10 mouse cellular contexts compared by ENCODE assay signal in the genomic region with DNA sequence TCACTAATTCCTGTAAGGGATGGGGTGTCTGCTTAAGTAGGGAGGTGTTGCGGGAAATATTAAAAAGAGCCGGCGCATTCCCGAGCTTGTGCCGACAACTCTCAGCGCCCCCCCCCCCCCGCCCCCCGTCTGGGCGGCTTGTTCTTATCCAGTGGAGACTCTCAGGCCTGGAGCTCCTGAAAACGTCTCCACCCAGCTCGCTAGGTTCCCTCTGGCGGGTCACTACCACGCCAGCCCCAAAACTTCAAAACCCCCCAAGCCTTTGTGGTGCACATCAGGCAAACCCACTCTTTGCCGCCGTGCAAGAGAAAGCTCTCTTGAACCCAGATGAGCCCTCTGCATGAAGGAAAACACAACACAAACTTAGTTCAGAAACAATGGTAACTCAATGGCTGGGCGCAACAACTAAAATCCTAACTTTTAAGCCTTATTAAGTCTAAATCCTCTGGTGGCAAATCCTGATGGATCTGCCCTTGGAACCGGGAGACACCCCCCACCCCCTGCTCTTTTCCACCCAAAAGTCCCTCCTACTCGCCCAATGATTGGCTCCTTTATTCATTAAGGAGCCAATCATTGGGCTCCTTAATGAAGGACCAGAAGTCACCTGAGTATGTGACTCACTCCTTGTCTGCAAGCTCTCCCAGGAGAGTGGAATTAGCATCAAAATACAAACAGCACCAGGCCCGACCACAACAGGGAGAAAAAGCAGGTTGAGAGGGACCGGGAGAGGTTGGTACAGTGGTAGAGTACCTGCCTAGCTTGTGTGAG. TPM values are rescaled to one million over a fixed set of nuclear protein-coding genes. Genes with fewer than 3 reads are reported as not detected.
DNase-seq lines count a peak whose midpoint lies in the region; ATAC-seq and TF ChIP-seq lines count a peak whose summit lies in the region.
"Had no signal": no experiment of that assay in that cellular context is flagged by ENCODE, and none has a peak within 500 bp of the region (broad histone marks: within the 10 kb centered on the region; RNA-seq: fewer than 3 reads in every experiment).

No protein-coding gene starts in this region.

- H3K36me3 ChIP-seq in lung, embryonic 14.5 days (ENCODE audit: insufficient read depth), result no peaks in the 10 kb centered on the region
- H3K36me3 ChIP-seq in embryonic facial prominence, embryonic 13.5 days, result no peaks in the 10 kb centered on the region
- no peaks in the 10 kb centered on the region for H3K36me3 ChIP-seq in intestine, embryonic 14.5 days (ENCODE audit: control insufficient read depth, insufficient read depth, low read length)
- peaks cover 9% of the 10 kb centered on the region; the same call in 1 of the 2 replicates for H3K36me3 ChIP-seq in neural tube, embryonic 15.5 days

- H3K9ac ChIP-seq in lung, embryonic 14.5 days, result peak overlapping the region; percentile 34
- H3K9ac ChIP-seq in embryonic facial prominence, embryonic 13.5 days, result peak overlapping the region; percentile 69
- 0 out of 2 replicates have a peak overlapping the region, but pooled peaks have one; percentile 10 for H3K9ac ChIP-seq in intestine, embryonic 14.5 days (ENCODE audit: low read length)
- H3K9ac ChIP-seq in neural tube, embryonic 15.5 days (replicated peaks), result no peak overlapping the region

- 4% methylated on average over 20 of the region's 20 CpGs for WGBS in lung, embryonic 14.5 days
- 9% methylated on average over 20 of the region's 20 CpGs for WGBS in lung, adult 2 months
- WGBS in embryonic facial prominence, embryonic 13.5 days, result 2% methylated on average over 19 of the region's 20 CpGs
- WGBS in intestine, embryonic 14.5 days, result 5% methylated on average over 20 of the region's 20 CpGs
- 13% methylated on average over 20 of the region's 20 CpGs for WGBS in neural tube, embryonic 15.5 days

- peak overlapping the region; percentile 64 for H3K4me2 ChIP-seq in lung, embryonic 14.5 days
- peak overlapping the region; percentile 62 for H3K4me2 ChIP-seq in embryonic facial prominence, embryonic 13.5 days
- H3K4me2 ChIP-seq in intestine, embryonic 14.5 days (ENCODE audit: low read length), result peak overlapping the region; percentile 47
- H3K4me2 ChIP-seq in neural tube, embryonic 15.5 days, result peak overlapping the region; percentile 31; the same call in 1 of the 2 replicates

- TF ChIP-seq POLR2A in lung, adult 2 months (IDR thresholded peaks at IDR 0.05; ENCODE audit: borderline replicate concordance, extremely low read depth, low read depth, low read length), result no peak

- no peak overlapping the region for H3K27ac ChIP-seq in lung, embryonic 14.5 days (ENCODE audit: low read depth)
- H3K27ac ChIP-seq in embryonic facial prominence, embryonic 13.5 days, result peak overlapping the region; percentile 48; the same call in 1 of the 2 replicates
- no peak overlapping the region for H3K27ac ChIP-seq in intestine, embryonic 14.5 days (ENCODE audit: low read depth)
- no peak overlapping the region for H3K27ac ChIP-seq in neural tube, embryonic 15.5 days (replicated peaks)

- H3K4me1 ChIP-seq in lung, embryonic 14.5 days (ENCODE audit: insufficient read depth), result peaks cover 4% of the 10 kb centered on the region; the same call in 1 of the 2 replicates
- no peaks in the 10 kb centered on the region for H3K4me1 ChIP-seq in lung, adult 2 months (ENCODE audit: control insufficient read depth, insufficient read depth, low read length)
- H3K4me1 ChIP-seq in embryonic facial prominence, embryonic 13.5 days, result peaks cover 23% of the 10 kb centered on the region
- peaks cover 21% of the 10 kb centered on the region for H3K4me1 ChIP-seq in intestine, embryonic 14.5 days (replicated peaks; ENCODE audit: control insufficient read depth, insufficient read depth, low read length)
- peaks cover 43% of the 10 kb centered on the region for H3K4me1 ChIP-seq in neural tube, embryonic 15.5 days

- peak overlapping the region; percentile 25 for H3K4me3 ChIP-seq in lung, embryonic 14.5 days (ENCODE audit: low read depth, low read length)
- H3K4me3 ChIP-seq in lung, adult 2 months (replicated peaks; ENCODE audit: extremely low read depth, low read depth, low read length), result no peak overlapping the region
- peak overlapping the region; percentile 39 for H3K4me3 ChIP-seq in embryonic facial prominence, embryonic 13.5 days
- peak overlapping the region; percentile 25 for H3K4me3 ChIP-seq in intestine, embryonic 14.5 days (ENCODE audit: low read depth, low read length)
- no peak overlapping the region for H3K4me3 ChIP-seq in neural tube, embryonic 15.5 days (replicated peaks)

- peak; percentile 46 for DNase-seq in lung, embryonic 14.5 days
- no peak for DNase-seq in lung, adult 2 months
- DNase-seq in intestine, embryonic 14.5 days (ENCODE audit: low spot score), result no peak
- DNase-seq in layer of hippocampus, adult 9-10 months (ENCODE audit: low spot score), result no peak

- no peaks in the 10 kb centered on the region for H3K9me3 ChIP-seq in lung, embryonic 14.5 days (ENCODE audit: low read depth, low read length)
- H3K9me3 ChIP-seq in embryonic facial prominence, embryonic 13.5 days, result no peaks in the 10 kb centered on the region
- H3K9me3 ChIP-seq in intestine, embryonic 14.5 days (ENCODE audit: control insufficient read depth, low read length), result no peaks in the 10 kb centered on the region
- no peaks in the 10 kb centered on the region for H3K9me3 ChIP-seq in neural tube, embryonic 15.5 days (replicated peaks)

- H3K27me3 ChIP-seq in lung, embryonic 14.5 days (ENCODE audit: insufficient read depth, low read length), result no peaks in the 10 kb centered on the region
- H3K27me3 ChIP-seq in embryonic facial prominence, embryonic 13.5 days, result no peaks in the 10 kb centered on the region
- no peaks in the 10 kb centered on the region for H3K27me3 ChIP-seq in intestine, embryonic 14.5 days (replicated peaks; ENCODE audit: control insufficient read depth, insufficient read depth, low read length)
- no peaks in the 10 kb centered on the region for H3K27me3 ChIP-seq in neural tube, embryonic 15.5 days (replicated peaks)

- TF ChIP-seq CTCF in lung, embryonic 14.5 days (IDR thresholded peaks at IDR 0.05; ENCODE audit: low read depth), result no peak
- TF ChIP-seq CTCF in lung, adult 2 months (IDR thresholded peaks at IDR 0.05; ENCODE audit: insufficient read depth, low read length), result no peak

- ATAC-seq in lung, embryonic 14.5 days (ENCODE audit: insufficient read depth), result peak; percentile 28; the same call in 1 of the 2 replicates
- ATAC-seq in embryonic facial prominence, embryonic 13.5 days (ENCODE audit: insufficient number of reproducible peaks, insufficient read depth, low FRiP score, low TSS enrichment, low read depth), result no peak
- no peak for ATAC-seq in intestine, embryonic 14.5 days (replicated peaks; ENCODE audit: low FRiP score, low TSS enrichment, low read depth)
- no peak for ATAC-seq in neural tube, embryonic 15.5 days (ENCODE audit: low FRiP score)
- no peak for ATAC-seq in granulocyte monocyte progenitor cell, adult 5-6 weeks (replicated peaks; ENCODE audit: poor library complexity, severe bottlenecking)
- ATAC-seq in inflammation-experienced regulatory T-cells, adult 6 months, result no peak
- ATAC-seq: Patski had no signal

RNA-seq across cellular contexts. Expression of a gene that starts 21.6 kb away (rescaled TPM):
- polyA plus RNA-seq in lung, embryonic 14.5 days (2014; fragmentation: Nextera tagmentation; extraction: Ambion mirVana), result 0.22 and 0.59 TPM in 2 replicates
- 0.13 and 0.43 TPM in 2 replicates for polyA plus RNA-seq in lung, adult 2 months (2012; rRNA removed)
- polyA plus RNA-seq in embryonic facial prominence, embryonic 13.5 days (2015; fragmentation: Nextera tagmentation; extraction: Ambion mirVana), result 1.7 and 3.3 TPM in 2 replicates
- 0.69 and 0.92 TPM in 2 replicates for polyA plus RNA-seq in intestine, embryonic 14.5 days (2014; fragmentation: Nextera tagmentation; extraction: Ambion mirVana)
- 20.1 and 25.0 TPM in 2 replicates for polyA plus RNA-seq in neural tube, embryonic 15.5 days (2015; fragmentation: Nextera tagmentation; extraction: Ambion mirVana)
- not detected in 2 replicates for total RNA-seq in granulocyte monocyte progenitor cell, adult 5-6 weeks (2014; fragmentation: Nextera tagmentation)
- not detected in 2 replicates for total RNA-seq in granulocyte monocyte progenitor cell, adult 5-6 weeks (2017)
- not detected for polyA plus RNA-seq in inflammation-experienced regulatory T-cells, adult 6 months (2017; shearing (Covaris generic))
- total RNA-seq: common myeloid progenitor, adult 5-6 weeks had no signal

Comparison
In these comparisons a context has a peak if more than half of its experiments do, and no peak if none do; other contexts are left out.
1. H3K4me3 ChIP-seq: peak in lung, embryonic 14.5 days (single experiment), embryonic facial prominence, embryonic 13.5 days (single experiment) and intestine, embryonic 14.5 days (single experiment); none in lung, adult 2 months (single experiment) and neural tube, embryonic 15.5 days (single experiment).
2. Peak in every context shown above with its lines, with median percentiles within 50 percentile points of each other: H3K4me2 ChIP-seq.